In genomic region chr7:96152924-96153359, GRCm38 (mm10) we compare ENCODE assay signal across 9 mouse cellular contexts. TPM values are rescaled to one million over a fixed set of nuclear protein-coding genes. Genes with fewer than 3 reads are reported as not detected.
DNase-seq lines count a peak whose midpoint lies in the region; ATAC-seq and TF ChIP-seq lines count a peak whose summit lies in the region.
"Had no signal": no experiment of that assay in that cellular context is flagged by ENCODE, and none has a peak within 500 bp of the region (broad histone marks: within the 10 kb centered on the region; RNA-seq: fewer than 3 reads in every experiment).

No protein-coding gene starts in this region.

- no peak overlapping the region for H3K9ac ChIP-seq in midbrain, embryonic 11.5 days (ENCODE audit: low read length)

- H3K4me2 ChIP-seq in midbrain, embryonic 11.5 days = peak overlapping the region; percentile 16; the same call in 1 of the 2 replicates

- WGBS in limb, embryonic 10.5 days = under 1% methylated on average over 10 of the region's 10 CpGs
- under 1% methylated on average over 10 of the region's 10 CpGs for WGBS in midbrain, embryonic 11.5 days

- peak; percentile 46; the same call in 1 of the 2 replicates for TF ChIP-seq POLR2A in embryonic fibroblast, embryonic 13.5 days (IDR thresholded peaks at IDR 0.05; ENCODE audit: low read depth, low read length)
- TF ChIP-seq POLR2A in testis, adult 2 months (IDR thresholded peaks at IDR 0.05; ENCODE audit: control insufficient read depth, low read depth, low read length) = peak; percentile 36; the same call in 1 of the 2 replicates

- no peaks in the 10 kb centered on the region for H3K36me3 ChIP-seq in limb, embryonic 10.5 days
- no peaks in the 10 kb centered on the region for H3K36me3 ChIP-seq in midbrain, embryonic 11.5 days (ENCODE audit: control insufficient read depth, insufficient read depth, low read length)
- no peaks in the 10 kb centered on the region for H3K36me3 ChIP-seq in testis, adult 2 months (ENCODE audit: control insufficient read depth, insufficient read depth, low read length)

- no peaks in the 10 kb centered on the region for H3K9me3 ChIP-seq in limb, embryonic 10.5 days (replicated peaks)
- H3K9me3 ChIP-seq in midbrain, embryonic 11.5 days (ENCODE audit: control insufficient read depth, low read length) = no peaks in the 10 kb centered on the region

- intact Hi-C loops in heart, postnatal 25 days (cut with DNase I) = loop anchor here (2.0 kb wide), 1 partner anchor 60 kb away; no protein-coding TSS in a partner anchor
- intact Hi-C loops in heart, postnatal 36 days (cut with DNase I) = loop anchor here (5.0 to 10.0 kb wide), 4 partner anchors 76 to 764 kb away; no protein-coding TSS in a partner anchor

- peak; percentile 93 for DNase-seq in heart, adult 11 months
- no peak for DNase-seq in heart, postnatal 25 days (ENCODE audit: low spot score)
- DNase-seq in heart, postnatal 36 days = peak; percentile 27
- DNase-seq in limb, embryonic 10.5 days (ENCODE audit: low spot score) = peak; percentile 81
- DNase-seq in midbrain, embryonic 11.5 days (ENCODE audit: low spot score, missing footprints) = peak; percentile 97

- H3K27me3 ChIP-seq in limb, embryonic 10.5 days (ENCODE audit: low read depth, poor library complexity, severe bottlenecking) = no peaks in the 10 kb centered on the region
- H3K27me3 ChIP-seq in midbrain, embryonic 11.5 days (ENCODE audit: control insufficient read depth, insufficient read depth, low read length) = peaks cover 42% of the 10 kb centered on the region
- H3K27me3 ChIP-seq in testis, adult 2 months (ENCODE audit: control insufficient read depth, insufficient read depth, low read length) = no peaks in the 10 kb centered on the region
- H3K27me3 ChIP-seq: megakaryocyte, embryonic 14.5 days had no signal

- peak overlapping the region; percentile 73; the same call in 1 of the 2 replicates for H3K27ac ChIP-seq in embryonic fibroblast, embryonic 13.5 days (ENCODE audit: insufficient read depth, low read length)
- H3K27ac ChIP-seq in limb, embryonic 10.5 days = peak overlapping the region; percentile 83
- H3K27ac ChIP-seq in midbrain, embryonic 11.5 days (ENCODE audit: low read depth, low read length) = no peak overlapping the region
- H3K27ac ChIP-seq in testis, adult 2 months (ENCODE audit: control insufficient read depth, insufficient read depth, low read depth, low read length) = no peak overlapping the region

- no peak for TF ChIP-seq CTCF in embryonic fibroblast, embryonic 13.5 days (IDR thresholded peaks at IDR 0.05; ENCODE audit: borderline replicate concordance, insufficient read depth, low read length)
- no peak for TF ChIP-seq CTCF in testis, adult 2 months (IDR thresholded peaks at IDR 0.05; ENCODE audit: control insufficient read depth, insufficient read depth, insufficient replicate concordance, low read depth, low read length)

- H3K4me3 ChIP-seq in embryonic fibroblast, embryonic 13.5 days (ENCODE audit: insufficient read depth, low read length) = no peak overlapping the region
- peak overlapping the region; percentile 48 for H3K4me3 ChIP-seq in limb, embryonic 10.5 days
- H3K4me3 ChIP-seq in midbrain, embryonic 11.5 days (ENCODE audit: low read depth, low read length) = 0 out of 2 replicates have a peak overlapping the region, but pooled peaks have one; percentile 5
- H3K4me3 ChIP-seq in testis, adult 2 months (ENCODE audit: control insufficient read depth, low read depth, low read length) = peak overlapping the region; percentile 28
- H3K4me3 ChIP-seq: megakaryocyte, embryonic 14.5 days had no signal

- H3K4me1 ChIP-seq in embryonic fibroblast, embryonic 13.5 days (ENCODE audit: control insufficient read depth, insufficient read depth, low read length) = peaks cover 6% of the 10 kb centered on the region
- peaks cover 12% of the 10 kb centered on the region for H3K4me1 ChIP-seq in limb, embryonic 10.5 days
- peaks cover 7% of the 10 kb centered on the region; the same call in 1 of the 2 replicates for H3K4me1 ChIP-seq in midbrain, embryonic 11.5 days (ENCODE audit: control insufficient read depth, insufficient read depth, low read length)
- no peaks in the 10 kb centered on the region; the same call in 1 of the 2 replicates for H3K4me1 ChIP-seq in testis, adult 2 months (ENCODE audit: control insufficient read depth, insufficient read depth, low read length)
- H3K4me1 ChIP-seq: megakaryocyte, embryonic 14.5 days had no signal

- ATAC-seq in midbrain, embryonic 11.5 days (ENCODE audit: low FRiP score) = peak; percentile 99
- no peak for ATAC-seq in monocyte, adult 5-6 weeks (replicated peaks; ENCODE audit: insufficient number of reproducible peaks, low FRiP score, low TSS enrichment, poor library complexity, severe bottlenecking)

RNA-seq across cellular contexts. Expression of gene Tenm4, which starts 18.1 kb away (rescaled TPM):
- total RNA-seq in heart, postnatal 25 days (2021) = 1 to 10 TPM; 1.0 to 1.1 TPM
- polyA plus RNA-seq in embryonic fibroblast, embryonic 13.5 days (2011; ENCODE audit: insufficient read length, low read depth, missing spikeins) = 4.8 and 17.3 TPM in 2 replicates
- under 1 TPM; 0.36 to 0.81 TPM for total RNA-seq in heart, postnatal 36 days (2021)
- polyA plus RNA-seq in limb, embryonic 10.5 days (2016; fragmentation: Nextera tagmentation; extraction: Ambion mirVana) = 25.1 and 32.1 TPM in 2 replicates
- polyA plus RNA-seq in midbrain, embryonic 11.5 days (2014; fragmentation: Nextera tagmentation; extraction: Ambion mirVana) = 21.1 and 24.8 TPM in 2 replicates
- polyA plus RNA-seq in testis, adult 2 months (2012; rRNA removed) = 1.9 and 2.3 TPM in 2 replicates
- total RNA-seq in monocyte, adult 5-6 weeks (2017) = 0.38 TPM in 1 of 3 replicates, not detected in the others

Comparison
In these comparisons a context has a peak if more than half of its experiments do, and no peak if none do; other contexts are left out.
1. H3K27ac ChIP-seq: peak in embryonic fibroblast, embryonic 13.5 days (single experiment) and limb, embryonic 10.5 days (single experiment); none in midbrain, embryonic 11.5 days (single experiment) and testis, adult 2 months (single experiment).